Mouse (Mus musculus): ENCODE data around the gene Metap2.

The Metap2 gene

GRCm38 (mm10) chr10:93897043-93897646 is at the start of gene Metap2:
Metap2 (minus strand) TSS chr10:93897093.
- DNase-seq, result no peak

GRCm38 (mm10) chr10:93945843-93946499 is 49.1 kb upstream of the Metap2 start:
- no peak for DNase-seq

DNA sequence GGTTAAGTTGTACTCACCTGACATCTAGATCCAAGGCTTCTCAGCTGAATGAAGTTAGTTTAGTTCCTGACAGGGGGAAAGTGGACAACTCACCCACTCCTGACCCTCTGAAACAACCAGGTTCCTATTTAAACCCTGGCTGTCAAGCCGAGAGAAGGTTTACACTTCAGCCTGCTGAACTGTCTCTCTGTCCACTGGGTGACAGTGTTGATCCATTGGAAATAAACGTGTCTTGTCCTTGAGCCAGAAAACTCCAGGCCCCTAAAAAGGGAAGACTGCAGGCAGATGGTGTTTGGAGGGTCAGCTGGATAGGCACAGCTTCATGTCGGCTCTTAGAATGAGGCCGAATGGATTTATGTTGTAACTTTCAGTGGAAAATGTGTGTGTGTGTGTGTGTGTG is 48.5 kb upstream of the Metap2 start:
- peak; percentile 85 for DNase-seq

- peak; percentile 43 for DNase-seq
Observed at GRCm38 (mm10) chr10:93944241-93944640, 47.3 kb upstream of the Metap2 start.

- no peak for DNase-seq
Observed at GRCm38 (mm10) chr10:93940279-93940678, 43.4 kb upstream of the Metap2 start.

DNA sequence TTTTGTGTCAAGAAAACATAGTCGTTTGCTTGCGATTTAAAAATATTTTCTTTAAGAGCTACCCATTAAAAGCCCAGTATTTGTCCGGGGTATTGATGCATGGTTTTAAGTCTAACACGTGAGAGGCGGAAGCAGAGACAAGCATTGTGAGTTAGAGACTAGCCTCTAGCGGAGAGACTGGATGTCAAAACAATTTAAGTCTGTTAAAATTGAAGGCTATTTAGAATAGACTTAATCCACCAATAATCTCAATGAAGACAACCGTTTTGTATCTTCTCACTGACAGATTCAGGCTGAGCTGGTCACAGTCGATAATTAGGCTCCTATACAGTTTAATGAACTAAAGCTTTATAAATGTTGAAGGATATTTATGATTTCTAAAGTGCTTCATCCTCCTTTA is 42.8 kb upstream of the Metap2 start:
- peak; percentile 62 for DNase-seq

DNA sequence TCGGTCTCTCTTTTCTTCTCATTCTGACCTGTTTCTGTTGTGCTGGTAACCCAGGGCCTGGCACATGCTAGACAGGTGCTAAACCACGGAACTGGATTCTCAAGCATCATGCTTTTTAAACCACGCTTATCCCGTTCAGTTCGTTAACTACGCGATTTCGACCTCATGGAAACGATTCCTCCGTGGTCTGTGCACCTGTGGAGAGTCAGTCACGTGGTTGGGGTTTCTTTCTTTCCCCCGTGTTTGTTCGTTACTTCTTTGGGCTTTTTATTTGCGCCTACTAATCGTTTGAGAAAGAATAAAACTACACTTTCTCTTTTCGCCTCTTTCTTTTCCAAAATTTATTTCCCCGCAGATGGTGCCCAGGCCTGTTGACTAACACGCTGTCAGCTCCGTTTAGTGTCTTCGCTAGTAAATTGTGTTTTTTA is 42.0 kb upstream of the Metap2 start:
- DNase-seq, result peak; percentile 56

GRCm38 (mm10) chr10:93933980-93934379 is 37.1 kb upstream of the Metap2 start:
- peak; percentile 64 for DNase-seq

DNA sequence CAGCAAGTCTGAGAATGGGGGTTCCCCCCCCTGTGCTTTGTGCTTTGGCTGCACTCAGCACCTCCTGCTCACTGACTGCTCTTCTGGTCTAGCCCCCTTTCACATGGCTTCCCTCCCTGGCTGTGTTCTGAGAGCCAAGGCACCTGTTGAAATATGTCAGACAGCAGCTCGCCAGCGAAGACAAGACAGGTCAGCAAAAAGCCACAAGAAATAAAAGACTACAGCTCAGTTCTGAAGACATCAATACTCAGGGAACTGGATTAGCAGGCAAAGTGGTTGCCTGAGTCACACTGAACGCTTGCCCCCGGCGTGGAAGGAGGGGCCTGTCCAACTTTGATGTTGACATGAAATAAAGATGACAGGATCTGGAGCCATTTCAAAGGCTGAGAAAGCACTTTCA is 36.0 kb upstream of the Metap2 start:
- DNase-seq, result peak; percentile 58

DNA sequence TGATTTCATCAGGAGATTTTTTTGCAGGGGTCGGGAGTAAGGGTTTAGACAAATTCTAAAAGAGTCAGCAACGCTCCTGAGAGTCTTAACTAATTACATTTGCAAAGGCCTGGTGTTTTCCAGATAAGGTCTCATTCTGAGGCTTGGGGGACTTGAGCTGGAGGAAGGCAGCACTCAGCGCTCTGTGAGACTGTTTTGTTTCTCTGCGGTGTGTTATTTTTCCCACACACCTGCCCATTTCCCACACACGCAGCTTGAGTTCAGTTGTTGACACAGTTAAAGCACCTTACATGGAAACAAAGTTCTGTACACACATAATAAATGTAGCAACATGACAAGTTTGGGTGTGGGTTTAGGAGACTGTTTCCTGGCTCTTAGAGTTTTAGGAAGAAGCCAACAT is 35.1 kb upstream of the Metap2 start:
- no peak for DNase-seq

GRCm38 (mm10) chr10:93931431-93931830 is 34.5 kb upstream of the Metap2 start:
- DNase-seq, result no peak

GRCm38 (mm10) chr10:93930236-93930824 is 33.4 kb upstream of the Metap2 start:
- DNase-seq, result no peak

DNA sequence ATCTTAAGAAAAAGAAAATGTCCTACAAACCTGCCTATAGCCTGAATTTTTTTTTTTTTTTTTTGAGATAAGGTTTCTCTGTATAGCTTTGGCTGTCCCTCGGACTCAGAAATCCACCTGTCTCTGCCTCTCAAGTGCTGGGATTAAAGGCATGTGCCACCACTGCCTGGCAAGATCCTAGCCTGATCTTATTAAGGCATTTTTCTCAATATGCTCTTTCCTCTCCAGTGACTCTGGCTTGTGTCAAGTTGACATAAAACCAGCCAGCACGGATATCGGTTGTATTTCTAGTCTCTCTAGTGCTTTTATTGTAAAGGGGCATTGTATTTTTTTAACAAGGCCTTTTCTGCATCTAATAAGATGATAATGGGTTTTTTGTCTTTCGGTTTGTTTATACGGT is 27.8 kb upstream of the Metap2 start:
- DNase-seq, result no peak

DNA sequence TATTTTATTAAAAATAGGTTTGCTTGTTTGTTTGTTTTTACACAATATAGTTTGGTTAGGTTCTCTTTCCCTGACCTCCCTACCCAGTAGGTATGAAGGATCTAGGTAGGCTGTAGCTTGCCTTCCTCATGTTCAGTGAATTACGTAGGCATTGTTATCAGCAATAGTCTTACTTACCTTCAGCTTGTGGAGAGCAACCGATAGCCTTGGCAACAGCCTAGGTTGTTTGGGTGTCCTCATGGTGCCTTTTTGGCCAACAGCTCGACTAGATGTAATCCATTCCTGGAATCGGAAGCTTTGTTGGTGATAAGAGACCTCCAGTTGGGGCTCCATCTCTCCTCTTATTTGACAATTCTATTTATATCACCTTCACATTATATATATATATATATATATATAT is 24.3 kb upstream of the Metap2 start:
- DNase-seq, result no peak

GRCm38 (mm10) chr10:93919227-93919626 is 22.3 kb upstream of the Metap2 start:
- DNase-seq, result no peak

- peak; percentile 47 for DNase-seq
Observed at GRCm38 (mm10) chr10:93918701-93919100, 21.8 kb upstream of the Metap2 start.

- no peak for DNase-seq
Observed at GRCm38 (mm10) chr10:93918087-93918486, 21.2 kb upstream of the Metap2 start.

DNA sequence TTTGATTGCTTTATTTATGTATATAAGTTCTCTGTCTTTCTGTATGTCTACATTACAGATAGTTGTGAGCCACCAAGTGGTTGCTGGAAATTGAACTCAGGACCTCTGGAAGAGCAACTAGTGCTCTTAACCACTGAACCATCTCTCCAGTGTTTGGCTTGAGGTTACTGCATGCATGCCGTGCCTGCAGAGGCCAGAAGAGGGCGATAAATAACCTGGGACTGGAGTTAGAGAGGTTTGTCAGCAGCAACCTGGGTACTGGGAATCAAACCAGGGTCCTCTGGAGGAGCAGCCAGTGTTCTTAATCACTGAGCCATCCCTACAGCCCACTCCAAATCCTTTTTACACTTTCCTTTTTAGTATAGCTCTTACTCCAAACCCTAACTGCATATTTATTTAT is 19.9 kb upstream of the Metap2 start:
- no peak for DNase-seq

DNA sequence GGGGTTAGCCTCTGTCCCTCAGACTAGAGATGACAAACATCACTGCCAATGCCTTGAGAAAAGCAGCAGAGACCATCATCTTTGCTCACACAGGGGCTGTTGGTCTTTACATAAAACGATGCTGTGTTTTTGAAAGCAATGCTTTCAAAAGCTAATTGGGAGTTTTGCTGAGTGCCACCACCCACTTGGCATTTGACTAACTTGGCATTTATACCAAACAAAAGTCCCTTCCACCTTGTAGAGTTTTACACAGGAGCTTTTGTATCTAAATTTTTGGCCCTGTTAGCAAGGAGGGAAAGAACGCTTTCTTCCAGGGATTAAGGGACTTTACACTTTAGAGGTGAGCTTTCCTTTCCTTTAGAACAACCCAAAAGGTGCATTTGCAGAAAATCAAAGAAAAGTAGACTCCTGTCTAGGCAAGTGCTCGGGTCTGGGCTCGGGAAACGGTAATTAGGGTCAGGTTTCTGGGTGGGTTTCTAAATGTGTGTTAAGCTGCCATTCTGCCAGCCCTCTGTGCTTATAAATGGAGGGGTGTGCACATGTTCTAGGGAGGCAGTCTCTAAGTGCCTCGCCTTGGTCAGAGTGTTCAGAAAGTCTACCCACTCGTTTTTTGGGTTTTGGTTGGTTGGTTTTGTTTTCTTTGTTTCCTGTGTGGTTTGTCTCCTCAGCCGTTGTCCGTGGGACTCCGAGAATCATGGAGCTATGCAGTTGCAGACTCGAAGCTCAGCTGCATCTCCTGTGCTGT is 18.8 kb upstream of the Metap2 start:
- DNase-seq, result no peak

- DNase-seq, result peak; percentile 53
Observed at GRCm38 (mm10) chr10:93913525-93913924, 16.6 kb upstream of the Metap2 start.

GRCm38 (mm10) chr10:93912917-93913316 is 16.0 kb upstream of the Metap2 start:
- DNase-seq, result no peak

- no peak for DNase-seq
Observed at GRCm38 (mm10) chr10:93912136-93912855, 15.4 kb upstream of the Metap2 start.

GRCm38 (mm10) chr10:93911326-93911725 is 14.4 kb upstream of the Metap2 start:
- no peak for DNase-seq
